12 mouse cellular contexts compared by ENCODE assay signal in the genomic region with DNA sequence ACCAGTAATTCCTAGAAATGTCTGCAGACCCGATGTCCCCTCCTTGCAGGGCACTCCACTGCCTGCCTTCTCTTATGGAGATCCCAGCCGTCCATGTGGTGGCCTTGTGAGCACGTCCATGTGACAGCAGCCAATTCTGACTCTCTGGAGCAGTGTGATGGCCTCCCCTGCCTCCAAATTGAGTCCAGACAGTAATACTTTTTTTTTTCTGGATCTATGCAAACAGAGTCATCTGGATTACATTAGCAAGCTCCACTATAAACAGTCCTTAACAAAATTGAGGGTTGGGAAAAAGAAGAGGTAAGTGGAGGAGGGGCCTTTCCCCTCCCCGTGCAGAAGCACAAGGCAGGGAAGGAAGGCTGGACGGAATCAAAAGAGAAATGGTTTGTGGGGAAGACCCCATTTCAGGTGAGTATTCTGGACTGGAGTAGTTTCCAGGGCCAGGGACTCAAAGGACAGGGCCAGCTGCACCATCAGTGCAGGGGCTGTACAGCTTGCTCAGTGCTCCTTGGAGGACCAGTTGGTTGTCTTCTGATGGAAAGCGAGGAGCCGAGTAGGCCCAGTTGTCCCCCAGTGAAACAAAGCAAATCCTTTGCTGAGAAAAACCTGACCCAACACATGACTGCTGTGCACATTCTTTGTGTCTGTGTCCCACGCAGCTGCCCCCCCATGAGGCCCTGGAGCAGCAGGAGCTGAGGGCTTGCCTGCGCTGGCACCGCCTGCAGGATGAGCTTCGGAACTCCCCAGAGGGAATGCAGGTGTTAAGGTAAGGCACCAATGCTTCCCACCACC.
DNase-seq lines count a peak whose midpoint lies in the region; ATAC-seq lines count a peak whose summit lies in the region.
"Had no signal": no experiment of that assay in that cellular context is flagged by ENCODE, and none has a peak within 500 bp of the region (broad histone marks: within the 10 kb centered on the region; RNA-seq: fewer than 3 reads in every experiment).

No protein-coding gene starts in this region.

- WGBS in forebrain, embryonic 10.5 days, result 61% methylated on average over 11 of the region's 11 CpGs
- WGBS in forebrain, embryonic 14.5 days, result 68% methylated on average over 11 of the region's 11 CpGs
- WGBS in lung, embryonic 16.5 days, result 63% methylated on average over 11 of the region's 11 CpGs
- WGBS in intestine, embryonic 15.5 days, result 56% methylated on average over 11 of the region's 11 CpGs
- WGBS in stomach, embryonic 14.5 days, result 44% methylated on average over 11 of the region's 11 CpGs

- ATAC-seq in forebrain, embryonic 14.5 days, result no peak
- peak; percentile 29; the same call in 1 of the 2 replicates for ATAC-seq in lung, embryonic 16.5 days (ENCODE audit: low read depth)
- peak; percentile 70 for ATAC-seq in intestine, embryonic 15.5 days
- ATAC-seq in stomach, embryonic 14.5 days (ENCODE audit: insufficient number of reproducible peaks, insufficient read depth, low FRiP score, low read depth), result peak; percentile 56; the same call in 1 of the 2 replicates
- no peak for ATAC-seq in activated CD4-positive, CD25-positive, alpha-beta regulatory T cell, adult 4 months

- no peak overlapping the region for H3K9ac ChIP-seq in forebrain, embryonic 14.5 days (ENCODE audit: low read length)
- H3K9ac ChIP-seq in lung, embryonic 16.5 days (ENCODE audit: low read length), result no peak overlapping the region
- no peak overlapping the region for H3K9ac ChIP-seq in intestine, embryonic 15.5 days
- H3K9ac ChIP-seq in stomach, embryonic 14.5 days (replicated peaks; ENCODE audit: low read depth, low read length), result no peak overlapping the region

- H3K9me3 ChIP-seq in forebrain, embryonic 10.5 days, result 0 out of 2 replicates have a peak, but pooled peaks cover 5% of the 10 kb centered on the region
- no peaks in the 10 kb centered on the region for H3K9me3 ChIP-seq in forebrain, embryonic 14.5 days (replicated peaks; ENCODE audit: control insufficient read depth, low read length)
- no peaks in the 10 kb centered on the region for H3K9me3 ChIP-seq in lung, embryonic 16.5 days (ENCODE audit: control insufficient read depth, low read length)
- no peaks in the 10 kb centered on the region for H3K9me3 ChIP-seq in intestine, embryonic 15.5 days
- no peaks in the 10 kb centered on the region for H3K9me3 ChIP-seq in stomach, embryonic 14.5 days (ENCODE audit: control insufficient read depth, low read depth, low read length)

- no peak overlapping the region for H3K4me2 ChIP-seq in forebrain, embryonic 14.5 days (ENCODE audit: low read length)
- no peak overlapping the region for H3K4me2 ChIP-seq in lung, embryonic 16.5 days (ENCODE audit: low read depth, low read length)
- no peak overlapping the region for H3K4me2 ChIP-seq in intestine, embryonic 15.5 days (replicated peaks)
- no peak overlapping the region for H3K4me2 ChIP-seq in stomach, embryonic 14.5 days (replicated peaks; ENCODE audit: low read depth, low read length)

- peak; percentile 22 for DNase-seq in forebrain, embryonic 10.5 days (ENCODE audit: extremely low spot score, low spot score)
- DNase-seq in forebrain, embryonic 14.5 days (ENCODE audit: low spot score), result no peak
- DNase-seq in lung, adult 18-20 months, result no peak
- no peak for DNase-seq in spleen, adult 18-20 months
- DNase-seq: cerebellum, adult 9-11 months; heart, postnatal 14 days; kidney, postnatal 36 days had no signal

- H3K36me3 ChIP-seq in forebrain, embryonic 10.5 days (replicated peaks), result no peaks in the 10 kb centered on the region
- no peaks in the 10 kb centered on the region for H3K36me3 ChIP-seq in forebrain, embryonic 14.5 days (ENCODE audit: control insufficient read depth, insufficient read depth, low read length)
- H3K36me3 ChIP-seq in lung, embryonic 16.5 days (ENCODE audit: control insufficient read depth, insufficient read depth, low read length), result no peaks in the 10 kb centered on the region
- no peaks in the 10 kb centered on the region for H3K36me3 ChIP-seq in intestine, embryonic 15.5 days
- H3K36me3 ChIP-seq in stomach, embryonic 14.5 days (ENCODE audit: control insufficient read depth, insufficient read depth, low read length), result no peaks in the 10 kb centered on the region

- H3K27me3 ChIP-seq in forebrain, embryonic 10.5 days (ENCODE audit: poor library complexity, severe bottlenecking), result no peaks in the 10 kb centered on the region
- no peaks in the 10 kb centered on the region for H3K27me3 ChIP-seq in forebrain, embryonic 14.5 days (replicated peaks; ENCODE audit: control insufficient read depth, insufficient read depth, low read length)
- H3K27me3 ChIP-seq in lung, embryonic 16.5 days (ENCODE audit: control insufficient read depth, insufficient read depth, low read depth, low read length), result no peaks in the 10 kb centered on the region
- H3K27me3 ChIP-seq in intestine, embryonic 15.5 days (replicated peaks), result no peaks in the 10 kb centered on the region
- no peaks in the 10 kb centered on the region for H3K27me3 ChIP-seq in stomach, embryonic 14.5 days (ENCODE audit: control insufficient read depth, insufficient read depth, low read length)

- H3K27ac ChIP-seq in forebrain, embryonic 10.5 days, result peak overlapping the region; percentile 86
- H3K27ac ChIP-seq in forebrain, embryonic 14.5 days (ENCODE audit: low read depth, low read length), result no peak overlapping the region; the same call in 1 of the 2 replicates
- H3K27ac ChIP-seq in lung, embryonic 16.5 days (ENCODE audit: low read length), result no peak overlapping the region
- peak overlapping the region; percentile 51 for H3K27ac ChIP-seq in intestine, embryonic 15.5 days
- peak overlapping the region; percentile 79 for H3K27ac ChIP-seq in stomach, embryonic 14.5 days (ENCODE audit: low read length)
- H3K27ac ChIP-seq: macrophage had no signal

- H3K4me1 ChIP-seq in forebrain, embryonic 10.5 days, result peaks cover 31% of the 10 kb centered on the region
- 0 out of 2 replicates have a peak, but pooled peaks cover 3% of the 10 kb centered on the region for H3K4me1 ChIP-seq in forebrain, embryonic 14.5 days (ENCODE audit: control insufficient read depth, insufficient read depth, low read length)
- H3K4me1 ChIP-seq in lung, embryonic 16.5 days (replicated peaks; ENCODE audit: control insufficient read depth, insufficient read depth, low read length), result no peaks in the 10 kb centered on the region
- peaks cover 15% of the 10 kb centered on the region; the same call in 1 of the 2 replicates for H3K4me1 ChIP-seq in intestine, embryonic 15.5 days (replicated peaks)
- peaks cover 7% of the 10 kb centered on the region for H3K4me1 ChIP-seq in stomach, embryonic 14.5 days (ENCODE audit: control insufficient read depth, insufficient read depth, low read length)

- H3K4me3 ChIP-seq in forebrain, embryonic 10.5 days, result no peak overlapping the region
- H3K4me3 ChIP-seq in forebrain, embryonic 14.5 days (ENCODE audit: low read depth, low read length), result no peak overlapping the region
- H3K4me3 ChIP-seq in lung, embryonic 16.5 days (ENCODE audit: low read length), result no peak overlapping the region
- no peak overlapping the region for H3K4me3 ChIP-seq in intestine, embryonic 15.5 days (replicated peaks)
- H3K4me3 ChIP-seq in stomach, embryonic 14.5 days (ENCODE audit: low read depth, low read length), result no peak overlapping the region

Comparison
In these comparisons a context has a peak if more than half of its experiments do, and no peak if none do; other contexts are left out.
1. H3K27ac ChIP-seq: peak in forebrain, embryonic 10.5 days (single experiment), intestine, embryonic 15.5 days (single experiment) and stomach, embryonic 14.5 days (single experiment); none in forebrain, embryonic 14.5 days (single experiment) and lung, embryonic 16.5 days (single experiment).
2. ATAC-seq: peak in lung, embryonic 16.5 days (single experiment), intestine, embryonic 15.5 days (single experiment) and stomach, embryonic 14.5 days (single experiment); none in forebrain, embryonic 14.5 days (single experiment) and activated CD4-positive, CD25-positive, alpha-beta regulatory T cell, adult 4 months (single experiment).